Mouse (Mus musculus) macrophage (primary cell): Measurements from ENCODE around the gene Slc30a1. TPM values are rescaled to one million over a fixed set of nuclear protein-coding genes. Genes with fewer than 3 reads are reported as not detected.

Experiments
- H3K27ac ChIP-seq: fragments of 350-480 bp; formaldehyde crosslinking; 2 replicates; pipeline ENCODE4 v1.9.0; 2021
- H3K36me3 ChIP-seq: fragments of 350-480 bp; formaldehyde crosslinking; 2 replicates; pipeline ENCODE4 v1.9.0; 2021; ENCODE audit errors: inconsistent target
- H3K4me3 ChIP-seq: fragments of 350-480 bp; formaldehyde crosslinking; 2 replicates; pipeline ENCODE4 v1.9.0; 2021; ENCODE audit errors: inconsistent target
- H3K79me2 ChIP-seq: fragments of 350-480 bp; formaldehyde crosslinking; 2 replicates; pipeline ENCODE4 v1.9.0; 2021; ENCODE audit errors: inconsistent target
- WGBS: methylation state at CpG from one replicate; pipeline ENCODE4 v1.1.7; 2026; ENCODE audit warnings: inconsistent platforms; ENCODE audit not compliant: missing documents; 5-methylcytosine and 5-hydroxymethylcytosine counted together
- polyA plus RNA-seq: library from polyadenylated mRNA; stranded (reverse); fragments of 250-400 nt; gene quantifications from 3 replicates; pipeline ENCODE4 v1.2.4, GENCODE M21; 2018; ENCODE audit warnings: inconsistent platforms

The Slc30a1 gene
- polyA plus RNA-seq, 1 experiment from 2014 or later = 43.8 TPM

- H3K79me2 ChIP-seq = peaks cover 57% of the 10 kb centered on the region
- WGBS = 97% methylated on average over 3 of the region's 3 CpGs
- peak overlapping the region; percentile 15 for H3K27ac ChIP-seq
- H3K4me3 ChIP-seq = no peak overlapping the region
- H3K36me3 ChIP-seq = peaks cover 17% of the 10 kb centered on the region; the same call in 1 of the 2 replicates
These were observed 4.6 kb downstream of the Slc30a1 start for GRCm38 (mm10) chr1:191911067-191911668.

- Histone ChIP-seq H3K36me3 (peaks cover 12% of the 10 kb centered on the region; the same call in 1 of the 2 replicates), H3K27ac (no peak overlapping the region), H3K79me2 (peaks cover 32% of the 10 kb centered on the region; the same call in 1 of the 2 replicates), H3K4me3 (no peak overlapping the region)
- WGBS = 92% methylated on average over 6 of the region's 6 CpGs
These were observed 8.1 kb downstream of the Slc30a1 start for GRCm38 (mm10) chr1:191914647-191915046.

GRCm38 (mm10) chr1:191915586-191915985 lies 9.0 kb downstream of the Slc30a1 start:
- peaks cover 23% of the 10 kb centered on the region; the same call in 1 of the 2 replicates for H3K79me2 ChIP-seq
- peaks cover 12% of the 10 kb centered on the region; the same call in 1 of the 2 replicates for H3K36me3 ChIP-seq
- no peak overlapping the region for H3K27ac ChIP-seq
- no peak overlapping the region for H3K4me3 ChIP-seq
- whole genome bisulfite sequencing = 100% methylated on average over 1 of the region's 1 CpGs

GRCm38 (mm10) chr1:191916876-191917275 lies 10.3 kb downstream of the Slc30a1 start:
- Histone ChIP-seq H3K4me3 (no peak overlapping the region), H3K27ac (no peak overlapping the region), H3K79me2 (peaks cover 12% of the 10 kb centered on the region; the same call in 1 of the 2 replicates), H3K36me3 (peaks cover 11% of the 10 kb centered on the region; the same call in 1 of the 2 replicates)
- WGBS = 43% methylated on average over 5 of the region's 5 CpGs

GRCm38 (mm10) chr1:191919336-191919735 lies 12.8 kb downstream of the Slc30a1 start:
- H3K27ac ChIP-seq = no peak overlapping the region
- H3K36me3 ChIP-seq = no peaks in the 10 kb centered on the region
- H3K79me2 ChIP-seq = no peaks in the 10 kb centered on the region
- no peak overlapping the region for H3K4me3 ChIP-seq
- WGBS = 69% methylated on average over 2 of the region's 2 CpGs

GRCm38 (mm10) chr1:191921701-191922100 lies 15.1 kb downstream of the Slc30a1 start:
- no peak overlapping the region for H3K4me3 ChIP-seq
- H3K36me3 ChIP-seq = no peaks in the 10 kb centered on the region
- H3K79me2 ChIP-seq = no peaks in the 10 kb centered on the region
- 90% methylated on average over 3 of the region's 3 CpGs for WGBS
- no peak overlapping the region for H3K27ac ChIP-seq

GRCm38 (mm10) chr1:191925496-191925895 lies 18.9 kb downstream of the Slc30a1 start:
- Histone ChIP-seq H3K79me2 (no peaks in the 10 kb centered on the region), H3K4me3 (no peak overlapping the region)
- 83% methylated on average over 4 of the region's 4 CpGs for WGBS

GRCm38 (mm10) chr1:191926681-191927080 lies 20.1 kb downstream of the Slc30a1 start:
- Histone ChIP-seq H3K36me3 (no peaks in the 10 kb centered on the region), H3K79me2 (no peaks in the 10 kb centered on the region), H3K4me3 (no peak overlapping the region), H3K27ac (no peak overlapping the region)
- 82% methylated on average over 2 of the region's 3 CpGs for WGBS

More at GRCm38 (mm10) chr1:191925496-191925895, 18.9 kb downstream of the Slc30a1 start:
- no peaks in the 10 kb centered on the region for H3K36me3 ChIP-seq
- H3K27ac ChIP-seq = no peak overlapping the region

GRCm38 (mm10) chr1:191928345-191928744 lies 21.8 kb downstream of the Slc30a1 start:
- 85% methylated on average over 7 of the region's 7 CpGs for WGBS
- no peaks in the 10 kb centered on the region for H3K36me3 ChIP-seq
- no peak overlapping the region for H3K27ac ChIP-seq
- no peaks in the 10 kb centered on the region for H3K79me2 ChIP-seq
- no peak overlapping the region for H3K4me3 ChIP-seq

- Histone ChIP-seq H3K79me2 (no peaks in the 10 kb centered on the region), H3K36me3 (no peaks in the 10 kb centered on the region), H3K27ac (no peak overlapping the region), H3K4me3 (no peak overlapping the region)
- WGBS = 64% methylated on average over 8 of the region's 8 CpGs
These were observed 22.5 kb downstream of the Slc30a1 start for GRCm38 (mm10) chr1:191929065-191929464.

GRCm38 (mm10) chr1:191929897-191930524 lies 23.4 kb downstream of the Slc30a1 start:
- H3K27ac ChIP-seq = no peak overlapping the region
- WGBS = 84% methylated on average over 12 of the region's 12 CpGs
- no peaks in the 10 kb centered on the region for H3K79me2 ChIP-seq
- H3K4me3 ChIP-seq = no peak overlapping the region
- H3K36me3 ChIP-seq = no peaks in the 10 kb centered on the region

GRCm38 (mm10) chr1:191930525-191931105 lies 24.0 kb downstream of the Slc30a1 start:
- H3K79me2 ChIP-seq = no peaks in the 10 kb centered on the region
- WGBS = 95% methylated on average over 2 of the region's 3 CpGs

GRCm38 (mm10) chr1:191932286-191932985 lies 25.9 kb downstream of the Slc30a1 start:
- Histone ChIP-seq H3K27ac (no peak overlapping the region), H3K4me3 (no peak overlapping the region), H3K36me3 (no peaks in the 10 kb centered on the region), H3K79me2 (no peaks in the 10 kb centered on the region)
- 88% methylated on average over 8 of the region's 8 CpGs for WGBS

More at GRCm38 (mm10) chr1:191930525-191931105, 24.0 kb downstream of the Slc30a1 start:
- Histone ChIP-seq H3K4me3 (no peak overlapping the region), H3K27ac (no peak overlapping the region), H3K36me3 (no peaks in the 10 kb centered on the region)

- no peak overlapping the region for H3K4me3 ChIP-seq
- no peaks in the 10 kb centered on the region for H3K36me3 ChIP-seq
- H3K27ac ChIP-seq = no peak overlapping the region
- WGBS = 52% methylated on average over 4 of the region's 4 CpGs
- H3K79me2 ChIP-seq = no peaks in the 10 kb centered on the region
These were observed 26.5 kb downstream of the Slc30a1 start for GRCm38 (mm10) chr1:191932986-191933632.
